Mouse (Mus musculus) MEL (cell line): ENCODE results near the gene Tgm2.
A peak's percentile ranks its signal among the peaks of the same experiment; 100 is the strongest.

ENCODE experiments used
- CTCF ChIP-seq, 3 experiments: IDR thresholded peaks in 2 of 3; conservative IDR thresholded peaks in 1 of 3; 2 replicates each; pipeline ENCODE4 v1.5.1; 2011 to 2012; ENCODE audit warnings: low read length in 3 of 3, low read depth in 2 of 3, mild to moderate bottlenecking in 2 of 3, improper control_type of control experiment in 1 of 3, inconsistent platforms in 1 of 3, mixed read lengths in 1 of 3, moderate library complexity in 1 of 3; ENCODE audit not compliant: control insufficient read depth in 1 of 3, insufficient read depth in 1 of 3, poor library complexity in 1 of 3, severe bottlenecking in 1 of 3
- POLR2AphosphoS5 ChIP-seq: IDR thresholded peaks from 2 replicates; pipeline ENCODE4 v1.6.1; 2012; ENCODE audit warnings: low read depth, borderline replicate concordance, mild to moderate bottlenecking, inconsistent platforms, low read length, moderate library complexity, mixed read lengths
- TAL1 ChIP-seq: IDR thresholded peaks from 2 replicates; pipeline ENCODE4 v1.6.1; 2012; ENCODE audit warnings: mild to moderate bottlenecking, inconsistent platforms, low read length, moderate library complexity, mixed read lengths
- USF2 ChIP-seq, 2 experiments: IDR thresholded peaks; 2 replicates each; pipeline ENCODE4 v1.6.1; 2011 to 2012; ENCODE audit warnings: improper control_type of control experiment in 2 of 2, low read length in 2 of 2, borderline replicate concordance in 1 of 2, inconsistent platforms in 1 of 2, low read depth in 1 of 2, mild to moderate bottlenecking in 1 of 2; ENCODE audit not compliant: insufficient read depth in 1 of 2
- ZKSCAN1 ChIP-seq: IDR thresholded peaks from 2 replicates; pipeline ENCODE4 v1.6.1; 2012; ENCODE audit warnings: low read depth, mild to moderate bottlenecking, inconsistent platforms, low read length, improper control_type of control experiment, moderate library complexity

DNA sequence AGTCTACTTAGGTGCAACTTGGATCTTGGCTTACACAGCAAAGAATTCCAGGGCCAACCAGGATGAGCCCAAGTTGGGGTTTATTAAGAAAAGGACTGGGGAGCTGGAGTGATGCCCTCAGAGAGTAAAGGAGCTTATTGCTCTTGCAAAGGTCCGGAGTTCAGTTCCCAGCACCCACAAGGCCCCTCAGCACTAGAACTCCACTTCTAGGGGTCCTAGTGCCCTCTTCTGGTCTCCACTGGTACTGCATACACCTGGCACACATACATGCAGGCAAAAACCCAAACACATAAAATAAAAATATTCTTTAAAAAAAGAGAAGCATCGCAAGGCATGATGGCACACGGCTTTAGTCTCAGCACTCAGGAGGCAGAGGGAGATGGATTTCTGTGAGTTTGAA, 4.8 kb upstream of the Tgm2 start:
- TF ChIP-seq ZKSCAN1: no peak
- TF ChIP-seq CTCF (IDR thresholded peaks at IDR 0.05 in 2 of 3, conservative IDR thresholded peaks at IDR 0.05 in 1 of 3; ENCODE audit: control insufficient read depth in 1 of 3, insufficient read depth in 1 of 3, low read depth in 2 of 3, low read length in 3 of 3, poor library complexity in 1 of 3, severe bottlenecking in 1 of 3): peak; percentile 38 to 41 (median 39)
- TF ChIP-seq TAL1: no peak
- no peak for TF ChIP-seq POLR2AphosphoS5
- no peak for TF ChIP-seq USF2 (IDR thresholded peaks at IDR 0.05; ENCODE audit: borderline replicate concordance in 1 of 2, insufficient read depth in 1 of 2, low read depth in 1 of 2, low read length in 2 of 2)
